Mouse (Mus musculus) intestine, embryonic 14.5 days (tissue): ENCODE data around the gene Socs5. TPM values are rescaled to one million over a fixed set of nuclear protein-coding genes. Genes with fewer than 3 reads are reported as not detected.

Experiments used
- ATAC-seq: fragments of 200-750 bp; cut with Nextera tagmentation; replicated peaks from 2 replicates; pipeline ENCODE4 v1.8.0; 2017; ENCODE audit warnings: low read depth, moderate number of reproducible peaks, moderate TSS enrichment, moderate library complexity; ENCODE audit not compliant: low FRiP score, low TSS enrichment
- DNase-seq: peaks from one replicate; pipeline ENCODE4 v3.0.0-alpha.2; 2018; ENCODE audit warnings: low spot score
- H3K27ac ChIP-seq: fragments of 300-500 bp; sonication (generic); 2 replicates; pipeline ENCODE4 v1.5.1; 2014; ENCODE audit warnings: low read depth, mild to moderate bottlenecking, control low read depth
- H3K27me3 ChIP-seq: fragments of 300-500 bp; sonication (generic); replicated peaks from 2 replicates; pipeline ENCODE4 v1.6.1; 2014; ENCODE audit warnings: low read length, control low read depth; ENCODE audit not compliant: control insufficient read depth, insufficient read depth
- H3K36me3 ChIP-seq: fragments of 300-500 bp; sonication (generic); 2 replicates; pipeline ENCODE4 v1.6.1; 2014; ENCODE audit warnings: low read length, control low read depth; ENCODE audit not compliant: control insufficient read depth, insufficient read depth
- H3K4me1 ChIP-seq: fragments of 300-500 bp; sonication (generic); replicated peaks from 2 replicates; pipeline ENCODE4 v1.6.1; 2014; ENCODE audit warnings: low read length, control low read depth, mixed read lengths; ENCODE audit not compliant: control insufficient read depth, insufficient read depth
- H3K4me2 ChIP-seq: fragments of 300-500 bp; sonication (generic); 2 replicates; pipeline ENCODE4 v1.6.1; 2014; ENCODE audit warnings: low read length
- H3K4me3 ChIP-seq: fragments of 300-500 bp; sonication (generic); 2 replicates; pipeline ENCODE4 v1.5.1; 2014; ENCODE audit warnings: low read depth, low read length, control low read depth, mixed read lengths
- H3K9ac ChIP-seq: fragments of 300-500 bp; sonication (generic); 2 replicates; pipeline ENCODE4 v1.6.1; 2014; ENCODE audit warnings: mild to moderate bottlenecking, low read length
- H3K9me3 ChIP-seq: fragments of 300-500 bp; sonication (generic); 2 replicates; pipeline ENCODE4 v1.6.1; 2016; ENCODE audit warnings: low read length, control low read depth; ENCODE audit not compliant: control insufficient read depth
- WGBS: fragments of 180-500 bp; shearing (Covaris S2); extraction: QIAGEN DNeasy Blood & Tissue Kit; methylation state at CpG from one replicate; pipeline ENCODE4 v1.1.7; 2014; 5-methylcytosine and 5-hydroxymethylcytosine counted together
- polyA plus RNA-seq: library from polyadenylated mRNA; unstranded; fragments of >200 nt; fragmentation: Nextera tagmentation; extraction: Ambion mirVana; gene quantifications from 2 replicates; pipeline ENCODE4 v1.2.1, GENCODE M21; 2014

Gene Socs5
- polyA plus RNA-seq, 1 experiment from 2014 or later = 14.1 TPM

GRCm38 (mm10) chr17:87080724-87081123, 26.8 kb upstream of the Socs5 start:
- Histone ChIP-seq H3K36me3 (no peaks in the 10 kb centered on the region), H3K4me3 (no peak overlapping the region), H3K27ac (no peak overlapping the region), H3K4me2 (no peak overlapping the region), H3K4me1 (no peaks in the 10 kb centered on the region), H3K9ac (no peak overlapping the region), H3K9me3 (no peaks in the 10 kb centered on the region), H3K27me3 (no peaks in the 10 kb centered on the region)
- ATAC-seq (no peak), DNase-seq (no peak)
- WGBS = 86% methylated on average over 7 of the region's 7 CpGs

DNA sequence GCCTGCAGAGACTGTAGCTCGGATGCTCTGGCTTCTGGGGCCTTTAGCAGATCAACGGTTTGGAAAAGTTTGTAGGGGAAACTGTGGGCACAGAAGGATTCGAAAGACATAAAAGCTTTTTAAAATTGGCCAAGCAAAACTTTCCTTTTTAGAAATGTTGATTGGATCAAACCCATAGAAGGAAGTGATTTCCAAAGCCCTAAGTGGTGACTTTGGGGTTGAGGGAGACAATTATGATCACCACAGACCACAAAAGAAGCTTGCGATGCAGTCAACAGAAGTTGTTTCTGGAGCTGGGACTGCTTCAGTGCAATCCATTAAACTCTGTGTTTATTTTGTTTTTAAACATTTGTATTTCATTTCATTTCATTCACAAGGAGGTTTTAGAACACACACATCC, 24.9 kb upstream of the Socs5 start:
- Histone ChIP-seq H3K9me3 (no peaks in the 10 kb centered on the region), H3K4me3 (no peak overlapping the region), H3K27me3 (no peaks in the 10 kb centered on the region), H3K9ac (no peak overlapping the region), H3K27ac (no peak overlapping the region), H3K36me3 (no peaks in the 10 kb centered on the region), H3K4me2 (no peak overlapping the region), H3K4me1 (no peaks in the 10 kb centered on the region)
- ATAC-seq (no peak), DNase-seq (peak; percentile 38)
- 80% methylated on average over 4 of the region's 4 CpGs for WGBS

GRCm38 (mm10) chr17:87083671-87084070, 23.8 kb upstream of the Socs5 start:
- no peak for ATAC-seq
- no peak overlapping the region for H3K4me2 ChIP-seq

DNA sequence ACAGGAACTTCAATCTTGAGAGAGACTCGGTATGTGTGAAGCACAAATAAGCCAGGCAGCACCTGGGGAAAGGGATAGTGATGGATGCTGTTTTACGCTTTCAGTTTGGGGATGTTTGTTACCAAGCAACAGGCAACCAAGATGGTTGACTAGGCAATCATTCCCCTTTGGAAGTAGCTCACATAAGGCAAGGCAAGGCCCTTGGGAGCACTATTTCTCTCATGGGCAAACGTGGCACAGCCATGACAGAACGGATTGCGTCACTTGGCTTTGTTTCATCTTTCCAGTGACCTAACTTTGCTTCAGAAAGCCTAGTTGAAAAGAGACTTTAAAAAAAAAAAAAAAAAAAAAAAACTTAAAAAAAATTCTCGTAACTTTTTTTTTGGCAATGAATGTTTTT, 21.8 kb upstream of the Socs5 start:
- H3K27me3 ChIP-seq = no peaks in the 10 kb centered on the region
- DNase-seq (peak; percentile 2), ATAC-seq (no peak)

More at GRCm38 (mm10) chr17:87083671-87084070, 23.8 kb upstream of the Socs5 start:
- 91% methylated on average over 5 of the region's 5 CpGs for WGBS
- Histone ChIP-seq H3K4me3 (no peak overlapping the region), H3K27ac (no peak overlapping the region), H3K4me1 (no peaks in the 10 kb centered on the region), H3K9me3 (no peaks in the 10 kb centered on the region), H3K9ac (no peak overlapping the region), H3K36me3 (no peaks in the 10 kb centered on the region), H3K27me3 (no peaks in the 10 kb centered on the region)
- peak; percentile 9 for DNase-seq

GRCm38 (mm10) chr17:87089296-87089695, 18.2 kb upstream of the Socs5 start:
- ATAC-seq (no peak), DNase-seq (peak; percentile 18)
- H3K4me1 ChIP-seq = no peaks in the 10 kb centered on the region
- WGBS = 84% methylated on average over 7 of the region's 7 CpGs
- H3K4me2 ChIP-seq = no peak overlapping the region
- H3K27ac ChIP-seq = no peak overlapping the region
- no peaks in the 10 kb centered on the region for H3K36me3 ChIP-seq
- H3K27me3 ChIP-seq = no peaks in the 10 kb centered on the region
- no peaks in the 10 kb centered on the region for H3K9me3 ChIP-seq
- H3K4me3 ChIP-seq = no peak overlapping the region
- no peak overlapping the region for H3K9ac ChIP-seq

More for the DNA sequence above, 21.8 kb upstream of the Socs5 start:
- H3K4me3 ChIP-seq = no peak overlapping the region
- H3K4me2 ChIP-seq = no peak overlapping the region
- no peak overlapping the region for H3K27ac ChIP-seq
- H3K9me3 ChIP-seq = no peaks in the 10 kb centered on the region
- 83% methylated on average over 6 of the region's 6 CpGs for WGBS
- H3K9ac ChIP-seq = no peak overlapping the region
- no peaks in the 10 kb centered on the region for H3K36me3 ChIP-seq
- no peaks in the 10 kb centered on the region for H3K4me1 ChIP-seq

- Histone ChIP-seq H3K4me3 (no peak overlapping the region), H3K9me3 (no peaks in the 10 kb centered on the region), H3K9ac (no peak overlapping the region), H3K27me3 (no peaks in the 10 kb centered on the region), H3K4me2 (no peak overlapping the region), H3K4me1 (no peaks in the 10 kb centered on the region), H3K36me3 (no peaks in the 10 kb centered on the region), H3K27ac (no peak overlapping the region)
- ATAC-seq = no peak
- WGBS = 69% methylated on average over 5 of the region's 5 CpGs
- no peak for DNase-seq
Observed at GRCm38 (mm10) chr17:87093061-87093460, 14.4 kb upstream of the Socs5 start.

- Histone ChIP-seq H3K9me3 (no peaks in the 10 kb centered on the region), H3K4me2 (no peak overlapping the region), H3K4me1 (no peaks in the 10 kb centered on the region), H3K36me3 (no peaks in the 10 kb centered on the region), H3K9ac (no peak overlapping the region), H3K4me3 (no peak overlapping the region), H3K27me3 (no peaks in the 10 kb centered on the region), H3K27ac (no peak overlapping the region)
- no peak for DNase-seq
- no peak for ATAC-seq
- WGBS = 81% methylated on average over 2 of the region's 2 CpGs
Observed at GRCm38 (mm10) chr17:87096951-87097350, 10.5 kb upstream of the Socs5 start.

- Histone ChIP-seq H3K4me1 (peaks cover 2% of the 10 kb centered on the region; the same call in 1 of the 2 replicates), H3K9ac (no peak overlapping the region), H3K27me3 (no peaks in the 10 kb centered on the region), H3K9me3 (no peaks in the 10 kb centered on the region), H3K27ac (no peak overlapping the region), H3K4me3 (no peak overlapping the region), H3K4me2 (no peak overlapping the region), H3K36me3 (no peaks in the 10 kb centered on the region)
- DNase-seq = no peak
- ATAC-seq = no peak
- WGBS = 87% methylated on average over 5 of the region's 5 CpGs
Observed at GRCm38 (mm10) chr17:87097576-87097975, 9.9 kb upstream of the Socs5 start.

- Histone ChIP-seq H3K9me3 (no peaks in the 10 kb centered on the region), H3K4me2 (no peak overlapping the region), H3K9ac (no peak overlapping the region), H3K27me3 (no peaks in the 10 kb centered on the region), H3K4me1 (peaks cover 7% of the 10 kb centered on the region), H3K36me3 (no peaks in the 10 kb centered on the region), H3K4me3 (no peak overlapping the region), H3K27ac (no peak overlapping the region)
- no peak for ATAC-seq
- WGBS = 65% methylated on average over 4 of the region's 4 CpGs
- no peak for DNase-seq
Observed at GRCm38 (mm10) chr17:87100947-87101346, 6.5 kb upstream of the Socs5 start.
